Mouse (Mus musculus): ENCODE results near the gene Myo9a.
A peak's percentile ranks its signal among the peaks of the same experiment; 100 is the strongest.

Gene Myo9a

GRCm38 (mm10) chr9:59750267-59751065, at the start of gene Myo9a, which contains the start of gene Senp8:
Gene Myo9a, plus strand, starts transcription at chr9:59750896.
Gene Senp8, minus strand, starts transcription at chr9:59750710.
- peak; percentile 99 for DNase-seq (ENCODE audit: low read depth)

GRCm38 (mm10) chr9:59701094-59701493, 49.6 kb upstream of the Myo9a start:
- DNase-seq (ENCODE audit: low read depth) = no peak

- DNase-seq (ENCODE audit: low read depth) = no peak
Observed at GRCm38 (mm10) chr9:59703099-59703498, 47.6 kb upstream of the Myo9a start.

GRCm38 (mm10) chr9:59706850-59707825, 43.6 kb upstream of the Myo9a start:
- peak; percentile 45 for DNase-seq (ENCODE audit: low read depth)

- DNase-seq (ENCODE audit: low read depth) = no peak
Observed at GRCm38 (mm10) chr9:59709225-59709624, 41.5 kb upstream of the Myo9a start.

GRCm38 (mm10) chr9:59716275-59716898, 34.3 kb upstream of the Myo9a start:
- no peak for DNase-seq (ENCODE audit: low read depth)

GRCm38 (mm10) chr9:59718237-59718636, 32.5 kb upstream of the Myo9a start:
- no peak for DNase-seq (ENCODE audit: low read depth)

GRCm38 (mm10) chr9:59721144-59721543, 29.6 kb upstream of the Myo9a start:
- no peak for DNase-seq (ENCODE audit: low read depth)

GRCm38 (mm10) chr9:59723096-59723657, 27.5 kb upstream of the Myo9a start:
- DNase-seq (ENCODE audit: low read depth) = peak; percentile 86

GRCm38 (mm10) chr9:59723791-59724442, 26.8 kb upstream of the Myo9a start:
- no peak for DNase-seq (ENCODE audit: low read depth)

GRCm38 (mm10) chr9:59725515-59725914, 25.2 kb upstream of the Myo9a start:
- no peak for DNase-seq (ENCODE audit: low read depth)

- DNase-seq (ENCODE audit: low read depth) = no peak
Observed at GRCm38 (mm10) chr9:59727569-59728286, 23.0 kb upstream of the Myo9a start.

- no peak for DNase-seq (ENCODE audit: low read depth)
Observed at GRCm38 (mm10) chr9:59731136-59731535, 19.6 kb upstream of the Myo9a start.

- DNase-seq (ENCODE audit: low read depth) = no peak
Observed at GRCm38 (mm10) chr9:59733075-59733474, 17.6 kb upstream of the Myo9a start.

GRCm38 (mm10) chr9:59735394-59735793, 15.3 kb upstream of the Myo9a start:
- DNase-seq (ENCODE audit: low read depth) = no peak

GRCm38 (mm10) chr9:59740593-59740992, 10.1 kb upstream of the Myo9a start:
- DNase-seq (ENCODE audit: low read depth) = no peak

- DNase-seq (ENCODE audit: low read depth) = no peak
Observed at GRCm38 (mm10) chr9:59743903-59744302, 6.8 kb upstream of the Myo9a start.

GRCm38 (mm10) chr9:59748387-59748786, 2.3 kb upstream of the Myo9a start:
- DNase-seq (ENCODE audit: low read depth) = no peak

- peak; percentile 7 for DNase-seq (ENCODE audit: low read depth)
Observed at GRCm38 (mm10) chr9:59748969-59749368, 1.7 kb upstream of the Myo9a start.

- peak; percentile 15 for DNase-seq (ENCODE audit: low read depth)
Observed at GRCm38 (mm10) chr9:59749581-59750265, 973 bp upstream of the Myo9a start.
